Mouse (Mus musculus) ES-E14 (cell line): ENCODE results near the gene Pbld2. TPM values are rescaled to one million over a fixed set of nuclear protein-coding genes. Genes with fewer than 3 reads are reported as not detected.
A peak's percentile ranks its signal among the peaks of the same experiment; 100 is the strongest.

Source experiments
- DNase-seq: peaks from one replicate; pipeline ENCODE4 v3.0.0-alpha.2; 2013; ENCODE audit warnings: low read depth, low spot score
- H3K27ac ChIP-seq: 2 replicates; pipeline ENCODE4 v1.5.1; 2012; ENCODE audit warnings: low read depth, mild to moderate bottlenecking, low read length, moderate library complexity, mixed read lengths; ENCODE audit not compliant: poor library complexity, insufficient read depth, severe bottlenecking
- H3K36me3 ChIP-seq: 2 replicates; pipeline ENCODE4 v1.6.1; 2012; ENCODE audit warnings: mild to moderate bottlenecking, low read length, moderate library complexity, mixed read lengths; ENCODE audit not compliant: control insufficient read depth, poor library complexity, insufficient read depth, severe bottlenecking
- H3K4me1 ChIP-seq, 2 experiments: fragments of 150-350 bp in 1 of 2; sonication (generic) in 1 of 2; 2 replicates each; pipeline ENCODE4 v1.6.1; 2012; ENCODE audit warnings: low read length in 2 of 2, mild to moderate bottlenecking in 1 of 2, mixed read lengths in 1 of 2; ENCODE audit not compliant: control insufficient read depth in 2 of 2, insufficient read depth in 2 of 2, poor library complexity in 1 of 2
- H3K4me3 ChIP-seq, 2 experiments: fragments of 150-350 bp in 1 of 2; sonication (generic) in 1 of 2; 2 replicates each; pipeline ENCODE4 v1.5.1; 2012; ENCODE audit warnings: low read length in 2 of 2, low read depth in 1 of 2, mild to moderate bottlenecking in 1 of 2, mixed read lengths in 1 of 2; ENCODE audit not compliant: insufficient read depth in 1 of 2, poor library complexity in 1 of 2, severe bottlenecking in 1 of 2
- H3K9ac ChIP-seq: 2 replicates; pipeline ENCODE4 v1.6.1; 2012; ENCODE audit warnings: low read depth, mild to moderate bottlenecking, low read length, mixed read lengths; ENCODE audit not compliant: poor library complexity, insufficient read depth, severe bottlenecking
- H3K9me3 ChIP-seq: fragments of 150-350 bp; sonication (generic); 2 replicates; pipeline ENCODE4 v1.6.1; 2012; ENCODE audit warnings: low read depth, mild to moderate bottlenecking, low read length; ENCODE audit not compliant: control insufficient read depth, insufficient read depth
- CHD2 ChIP-seq: IDR thresholded peaks from 2 replicates; pipeline ENCODE4 v1.6.1; 2014; ENCODE audit warnings: mild to moderate bottlenecking, low read depth, low read length, inconsistent platforms
- HCFC1 ChIP-seq: IDR thresholded peaks from 2 replicates; pipeline ENCODE4 v1.6.1; 2012; ENCODE audit warnings: low read length, inconsistent platforms, borderline replicate concordance; ENCODE audit not compliant: insufficient read depth
- MAFK ChIP-seq: IDR thresholded peaks from 2 replicates; pipeline ENCODE4 v1.6.1; 2014; ENCODE audit warnings: mild to moderate bottlenecking, low read depth, low read length, inconsistent platforms; ENCODE audit not compliant: insufficient read depth
- ZC3H11A ChIP-seq: IDR thresholded peaks from 2 replicates; pipeline ENCODE4 v1.6.1; 2012; ENCODE audit warnings: low read depth, mild to moderate bottlenecking, inconsistent platforms, low read length, borderline replicate concordance
- ZNF384 ChIP-seq: IDR thresholded peaks from 2 replicates; pipeline ENCODE4 v1.6.1; 2012; ENCODE audit warnings: low read depth, low read length, inconsistent platforms
- in situ Hi-C, 2 experiments: fragments of 600-800 bp; cut with MboI; formaldehyde crosslinking; loops; one replicate each; pipeline ENCODE4 v1.15.1; 2025; ENCODE audit warnings: low sequenced_read_pairs in 2 of 2, inconsistent platforms in 1 of 2; ENCODE audit not compliant: unreplicated experiment in 2 of 2
- total RNA-seq: library from RNA; depleted of rRNA; stranded (reverse); fragments of 300-350 nt; gene quantifications from 2 replicates; pipeline ENCODE4 v1.2.3, GENCODE M21; 2012; rRNA removed

The Pbld2 gene
- total RNA-seq, 1 experiment, result 0.58 TPM

DNA sequence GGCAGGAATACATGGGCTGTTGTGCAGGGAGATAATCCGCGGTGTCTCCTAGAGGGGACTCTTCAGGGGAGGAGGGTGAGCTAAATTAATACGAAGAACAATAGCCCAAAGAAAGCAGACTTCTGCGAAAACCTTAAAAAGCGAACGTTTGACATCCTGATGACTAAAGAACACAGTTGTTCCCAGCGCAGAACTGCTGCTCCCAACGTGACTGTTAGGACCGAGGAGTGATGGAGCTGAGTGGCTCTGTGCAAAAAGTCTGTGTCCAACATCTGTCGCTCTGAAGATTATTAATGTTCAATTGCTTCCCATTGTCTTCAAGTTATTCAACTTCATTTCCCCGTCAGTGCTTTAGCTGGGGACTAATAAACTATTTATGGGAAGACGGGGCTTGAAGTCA, 74.1 kb downstream of the Pbld2 start:
- TF ChIP-seq ZC3H11A (no peak), HCFC1 (no peak), MAFK (no peak), ZNF384 (no peak), CHD2 (no peak)
- Histone ChIP-seq H3K4me3 (no peak overlapping the region), H3K36me3 (no peaks in the 10 kb centered on the region), H3K4me1 (no peaks in the 10 kb centered on the region), H3K9me3 (peaks cover 8% of the 10 kb centered on the region), H3K27ac (no peak overlapping the region), H3K9ac (no peak overlapping the region)
- in situ Hi-C loops, result no loop called here
- no peak for DNase-seq

DNA sequence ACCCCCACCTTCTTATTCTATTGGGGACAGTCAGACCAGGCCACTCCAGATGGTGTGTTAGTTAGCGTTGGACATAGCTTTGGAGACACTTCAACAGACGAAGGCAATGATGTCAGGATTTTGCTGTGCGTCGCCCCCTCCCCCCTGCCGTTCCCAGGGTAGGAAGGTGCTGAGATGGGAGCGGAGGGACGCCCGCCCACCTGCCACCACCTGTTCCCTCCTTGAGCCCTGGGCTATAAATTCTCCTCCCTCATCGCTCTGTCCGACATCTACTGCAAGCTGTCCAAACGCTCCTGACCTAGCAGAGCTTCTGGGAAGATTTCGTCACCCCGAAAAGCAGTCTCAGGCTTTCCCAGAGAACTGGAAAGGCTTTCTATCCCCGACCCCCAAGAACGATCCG, 75.4 kb downstream of the Pbld2 start, which contains the start of gene Atoh7:
Gene Atoh7, plus strand, starts transcription at position 131 of the 400 bp plus-strand sequence.
- Histone ChIP-seq H3K27ac (no peak within 1 kb of the TSS), H3K36me3 (no peaks in the 10 kb centered on the region), H3K4me3 (peak within 1 kb of the TSS; percentile 64 to 65), H3K9me3 (peaks cover 13% of the 10 kb centered on the region), H3K9ac (peak within 1 kb of the TSS; percentile 49), H3K4me1 (no peaks in the 10 kb centered on the region)
- in situ Hi-C loops, result no loop called here
- peak; percentile 26 for DNase-seq
- TF ChIP-seq HCFC1 (no peak), ZC3H11A (no peak), CHD2 (no peak), ZNF384 (no peak), MAFK (no peak)

DNA sequence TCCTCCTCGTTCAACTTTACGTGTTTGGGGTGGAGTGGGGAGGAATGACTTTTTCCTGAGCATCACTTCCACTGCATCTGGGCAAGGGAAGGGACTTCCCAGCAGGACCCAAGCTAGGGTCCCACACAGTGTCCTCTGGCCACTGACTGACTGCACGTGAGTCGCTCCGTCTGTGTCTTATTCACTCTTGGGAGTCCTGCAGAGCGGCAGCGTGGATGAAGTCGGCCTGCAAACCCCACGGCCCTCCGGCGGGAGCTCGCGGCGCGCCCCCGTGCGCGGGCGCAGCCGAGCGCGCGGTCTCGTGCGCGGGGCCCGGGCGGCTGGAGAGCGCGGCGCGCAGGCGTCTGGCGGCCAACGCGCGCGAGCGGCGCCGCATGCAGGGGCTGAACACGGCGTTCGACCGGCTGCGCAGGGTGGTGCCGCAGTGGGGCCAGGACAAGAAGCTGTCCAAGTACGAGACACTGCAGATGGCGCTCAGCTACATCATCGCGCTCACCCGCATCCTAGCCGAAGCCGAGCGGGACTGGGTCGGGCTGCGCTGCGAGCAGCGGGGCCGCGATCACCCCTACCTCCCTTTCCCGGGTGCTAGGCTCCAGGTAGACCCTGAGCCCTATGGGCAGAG, 75.9 kb downstream of the Pbld2 start:
- peak overlapping the region; percentile 49 for H3K9ac ChIP-seq
- DNase-seq, result peak; percentile 51
- H3K4me3 ChIP-seq, result peak overlapping the region; percentile 64 to 65
- no peaks in the 10 kb centered on the region for H3K4me1 ChIP-seq
- no peaks in the 10 kb centered on the region for H3K36me3 ChIP-seq
- in situ Hi-C loops, result no loop called here
- H3K9me3 ChIP-seq, result peaks cover 13% of the 10 kb centered on the region
- TF ChIP-seq HCFC1 (0 out of 2 replicates have a peak, but pooled peaks have one; percentile 36), CHD2 (no peak)
- no peak overlapping the region for H3K27ac ChIP-seq

DNA sequence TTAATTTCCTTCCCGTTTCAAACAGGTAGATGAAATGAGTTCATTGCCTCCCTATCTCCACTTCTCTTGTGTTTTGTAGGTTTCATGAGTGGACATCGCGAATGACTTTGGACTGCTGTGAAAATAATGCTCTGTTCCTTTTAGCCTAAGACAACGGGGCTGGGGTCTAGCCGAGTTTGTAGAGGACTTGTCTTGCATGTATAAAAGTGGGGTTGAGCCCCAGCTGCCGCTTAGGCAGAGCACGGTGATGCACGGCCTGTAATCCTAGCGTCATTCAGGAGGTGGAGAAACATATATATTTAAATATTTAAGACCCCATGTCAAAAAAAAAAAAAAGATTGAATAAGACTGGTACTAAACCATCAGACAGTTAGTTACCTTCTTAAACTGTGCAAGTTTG, 76.5 kb downstream of the Pbld2 start:
- H3K4me3 ChIP-seq, result peak overlapping the region; percentile 60 to 65
- no peak for DNase-seq
- no peaks in the 10 kb centered on the region for H3K4me1 ChIP-seq
- in situ Hi-C loops, result no loop called here
- no peak overlapping the region for H3K9ac ChIP-seq
- H3K36me3 ChIP-seq, result no peaks in the 10 kb centered on the region
- TF ChIP-seq CHD2, result no peak
- TF ChIP-seq ZNF384, result no peak
- no peak for TF ChIP-seq MAFK
- TF ChIP-seq HCFC1, result no peak
- TF ChIP-seq ZC3H11A, result no peak
- peaks cover 13% of the 10 kb centered on the region for H3K9me3 ChIP-seq
- H3K27ac ChIP-seq, result no peak overlapping the region

Other genes with a start within 250 kb of the Pbld2 start
- gene Ccar1, start 232.0 kb upstream of the Pbld2 start, total RNA-seq, result 63.2 and 70.9 TPM in 2 replicates
- 307 and 557 TPM in 2 replicates for gene Tet1, start 115.3 kb upstream of the Pbld2 start, total RNA-seq
- 12.8 and 16.3 TPM in 2 replicates for gene Slc25a16, start 103.7 kb upstream of the Pbld2 start, total RNA-seq
- 26.4 and 28.5 TPM in 2 replicates for gene Dna2, start 77.3 kb upstream of the Pbld2 start, total RNA-seq
- 15.8 and 17.1 TPM in 2 replicates for gene Rufy2, start 44.1 kb upstream of the Pbld2 start, total RNA-seq
- 23.8 and 25.7 TPM in 2 replicates for gene Hnrnph3, start 98 bp upstream of the Pbld2 start, total RNA-seq
- 3.6 and 4.1 TPM in 2 replicates for gene Pbld1, start 35.8 kb downstream of the Pbld2 start, total RNA-seq
- gene Atoh7, start 75.3 kb downstream of the Pbld2 start, total RNA-seq, result 0.16 TPM in 1 of 2 replicates, not detected in the other
- gene Mypn, start 179.6 kb downstream of the Pbld2 start, total RNA-seq, result 1.0 and 1.1 TPM in 2 replicates
- 87.9 and 88.3 TPM in 2 replicates for gene Herc4, start 219.5 kb downstream of the Pbld2 start, total RNA-seq